Mouse (Mus musculus) regulatory T cell (primary cell): ENCODE results near the gene Tex29.
"Not testable (repeated sequence)": the region's sequence is repeated elsewhere in the genome, so short reads cannot be mapped to it uniquely, and the experiment has no call there.

Experiments
- in situ Hi-C: fragments of 300-600 bp; cut with MboI, MseI; formaldehyde crosslinking; loops from one replicate; pipeline ENCODE4 v1.15.1; 2025; ENCODE audit warnings: high pct_unique_total_duplicates

Gene Tex29

DNA sequence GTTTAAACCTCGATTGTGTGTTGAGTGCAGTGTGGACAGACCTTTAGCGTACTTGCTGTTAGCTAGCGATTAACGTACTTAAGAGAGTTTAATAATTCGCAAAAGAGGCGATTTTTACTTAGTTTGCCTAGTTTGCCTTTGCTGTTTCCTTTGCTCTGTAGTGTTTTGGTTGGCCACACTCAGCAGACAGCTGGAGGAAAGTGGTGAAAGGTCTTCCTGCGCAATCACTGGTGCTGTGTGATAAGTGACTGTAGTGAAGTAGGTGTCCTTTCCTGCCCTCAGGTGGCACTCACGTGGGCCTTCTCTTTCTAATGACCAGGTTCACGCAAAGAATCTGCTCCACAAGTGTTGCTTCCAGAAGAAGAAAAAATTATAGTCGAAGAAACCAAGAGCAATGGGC lies 9.1 kb upstream of the Tex29 start:
- in situ Hi-C loops: no loop called here

- in situ Hi-C loops: no loop called here
Observed at GRCm38 (mm10) chr8:11831939-11832338, 8.3 kb upstream of the Tex29 start.

GRCm38 (mm10) chr8:11833157-11833556 lies 7.1 kb upstream of the Tex29 start:
- in situ Hi-C loops: no loop called here

DNA sequence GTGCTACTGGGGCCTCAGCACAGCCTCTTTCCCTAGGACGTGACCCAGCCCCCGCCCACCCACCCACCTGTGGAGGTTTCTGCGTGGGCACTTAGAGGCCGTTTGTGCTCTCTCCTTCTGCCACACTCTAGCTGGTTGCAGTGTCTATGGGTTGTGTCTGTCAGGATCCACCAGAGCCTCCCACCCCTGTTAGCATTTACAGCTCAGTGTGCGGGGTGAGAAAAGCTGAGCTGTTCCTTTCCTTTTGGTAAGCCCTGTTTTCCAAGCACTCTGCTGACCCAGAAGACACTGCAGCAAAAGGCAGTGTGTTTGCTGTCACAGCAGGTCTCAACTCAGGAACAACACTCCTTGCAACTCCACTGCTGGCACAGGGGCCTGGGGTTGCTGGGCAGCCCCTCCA lies 6.1 kb upstream of the Tex29 start:
- in situ Hi-C loops: no loop called here

DNA sequence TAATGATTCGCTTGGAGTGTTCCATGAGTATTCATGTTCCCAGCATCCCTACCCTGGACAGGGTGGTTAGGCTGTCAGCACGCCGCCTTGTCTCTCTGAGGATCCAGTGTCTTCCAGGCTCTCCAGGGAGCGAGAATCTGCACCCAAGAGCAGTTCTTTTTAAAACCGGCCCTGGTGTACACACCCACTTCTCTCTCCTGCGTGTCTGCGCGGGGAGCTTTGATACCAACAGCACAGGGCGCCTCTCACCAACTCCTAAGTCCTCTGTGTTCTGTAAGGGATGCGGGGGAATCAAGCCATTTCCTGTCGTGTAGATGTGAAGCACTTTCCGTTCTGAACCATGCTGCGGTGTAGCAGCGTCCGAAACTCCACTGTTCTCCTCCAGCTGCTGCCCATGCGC lies 5.6 kb upstream of the Tex29 start:
- in situ Hi-C loops: no loop called here

DNA sequence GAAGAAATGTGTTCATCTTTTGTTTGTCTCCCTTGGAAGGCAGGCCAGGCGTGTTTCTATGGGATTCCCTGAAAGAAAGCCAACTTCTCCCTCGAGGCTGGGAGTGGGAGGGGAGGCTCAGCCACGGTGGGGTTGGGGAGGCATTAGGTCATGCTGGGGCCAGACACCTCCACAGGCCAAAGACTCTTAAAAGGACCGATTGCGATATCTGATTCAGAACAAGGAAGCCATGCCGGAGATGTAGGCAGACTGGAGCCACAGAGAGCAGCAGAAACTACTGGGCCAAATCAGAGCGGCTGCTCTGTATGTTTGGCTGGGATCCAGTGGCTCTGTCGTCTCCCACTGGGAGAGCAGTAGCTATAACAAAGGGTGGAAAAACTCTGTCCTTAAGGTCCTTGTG lies 1.3 kb downstream of the Tex29 start:
- in situ Hi-C loops: no loop called here

- in situ Hi-C loops: no loop called here
Observed at GRCm38 (mm10) chr8:11842757-11843156, 2.5 kb downstream of the Tex29 start.

DNA sequence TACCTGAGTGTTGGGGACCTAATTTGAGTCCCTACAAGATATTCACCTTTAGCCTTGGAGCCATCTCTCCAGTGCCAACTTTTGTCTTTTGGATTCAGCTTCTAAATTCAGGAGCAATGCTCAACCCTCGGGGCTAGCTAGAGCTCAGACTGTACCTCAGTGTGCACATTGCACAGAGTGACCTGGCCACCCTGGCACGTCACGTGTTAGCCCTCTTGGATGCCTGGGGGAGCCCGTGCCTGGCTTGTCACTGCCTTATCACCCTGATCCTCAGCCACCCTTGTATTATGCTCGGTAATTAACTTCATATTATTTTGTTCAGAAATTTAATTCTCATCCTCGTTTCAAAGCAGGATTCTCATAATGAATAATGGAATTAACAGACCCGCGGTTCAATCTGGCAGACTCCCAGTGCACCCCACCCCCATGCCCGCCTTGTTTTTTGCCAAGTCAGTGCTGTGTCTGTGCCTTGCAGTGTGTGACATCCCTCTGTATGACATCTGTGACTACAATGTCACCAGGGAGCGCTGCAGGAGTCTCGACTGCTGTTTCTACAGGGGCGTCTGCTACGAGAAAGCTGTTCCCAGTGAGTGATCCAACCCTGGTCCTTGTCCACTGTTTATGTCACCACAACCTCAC lies 3.5 kb downstream of the Tex29 start:
- in situ Hi-C loops: no loop called here

DNA sequence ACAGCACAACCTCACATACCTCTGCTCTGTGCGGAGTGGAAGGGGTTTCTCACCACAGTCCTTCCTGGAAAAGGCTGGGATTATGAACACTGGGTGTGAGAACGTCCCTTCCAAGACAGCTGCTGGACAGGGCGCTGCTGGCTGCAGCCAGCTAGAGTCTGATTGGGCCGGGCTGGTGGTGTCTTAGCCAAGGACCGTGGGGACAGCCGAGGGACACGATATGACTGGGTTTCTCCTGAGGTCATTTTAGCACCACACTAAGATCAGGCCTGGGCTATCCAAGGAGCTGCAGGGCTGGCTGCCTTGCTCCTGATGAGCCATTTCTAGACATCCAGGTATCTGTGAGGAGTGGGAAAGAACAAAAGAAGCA lies 4.0 kb downstream of the Tex29 start:
- in situ Hi-C loops: no loop called here

DNA sequence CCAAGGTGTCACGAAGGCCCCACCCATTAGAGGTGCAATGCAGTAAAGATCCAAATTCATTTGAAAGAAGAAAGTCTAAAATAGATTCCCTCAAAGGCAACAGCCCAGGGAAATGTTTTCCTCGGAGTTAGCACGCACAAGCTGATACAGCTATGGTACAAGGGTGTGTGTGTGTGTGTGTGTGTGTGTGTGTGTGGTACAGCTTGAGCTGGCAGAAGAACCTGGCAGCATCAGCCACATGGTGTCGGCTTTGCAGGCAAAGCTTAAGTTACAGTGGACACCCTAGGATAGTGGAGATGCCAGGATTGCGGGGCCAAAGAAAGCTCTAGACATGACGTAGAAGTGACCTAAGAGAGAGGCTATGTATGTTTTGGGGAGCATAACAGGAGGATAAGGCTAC lies 6.5 kb downstream of the Tex29 start:
- in situ Hi-C loops: no loop called here

DNA sequence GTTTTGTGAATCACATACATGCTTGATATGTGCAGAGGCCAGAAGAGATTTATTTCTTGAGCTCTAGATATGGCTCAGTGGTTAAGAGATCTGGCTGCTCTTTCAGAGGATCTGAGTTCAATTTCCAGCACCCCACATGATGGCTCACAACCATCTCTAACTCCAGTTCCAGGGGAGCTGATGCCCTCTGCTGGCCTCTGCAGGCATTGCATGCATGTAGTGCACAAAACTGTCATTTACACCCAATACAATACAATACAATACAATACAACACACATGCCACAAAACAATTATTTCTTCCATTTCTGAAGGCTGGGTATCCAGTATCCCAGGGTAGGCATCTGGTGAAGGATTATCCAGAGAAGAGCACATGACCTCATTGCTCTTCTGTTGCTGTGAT lies 27.6 kb downstream of the Tex29 start:
- in situ Hi-C loops: no loop called here

- in situ Hi-C loops: not testable (repeated sequence)
Observed at GRCm38 (mm10) chr8:11874227-11874626, 34.0 kb downstream of the Tex29 start.

- in situ Hi-C loops: no loop called here
Observed at GRCm38 (mm10) chr8:11884646-11885045, 44.4 kb downstream of the Tex29 start.

DNA sequence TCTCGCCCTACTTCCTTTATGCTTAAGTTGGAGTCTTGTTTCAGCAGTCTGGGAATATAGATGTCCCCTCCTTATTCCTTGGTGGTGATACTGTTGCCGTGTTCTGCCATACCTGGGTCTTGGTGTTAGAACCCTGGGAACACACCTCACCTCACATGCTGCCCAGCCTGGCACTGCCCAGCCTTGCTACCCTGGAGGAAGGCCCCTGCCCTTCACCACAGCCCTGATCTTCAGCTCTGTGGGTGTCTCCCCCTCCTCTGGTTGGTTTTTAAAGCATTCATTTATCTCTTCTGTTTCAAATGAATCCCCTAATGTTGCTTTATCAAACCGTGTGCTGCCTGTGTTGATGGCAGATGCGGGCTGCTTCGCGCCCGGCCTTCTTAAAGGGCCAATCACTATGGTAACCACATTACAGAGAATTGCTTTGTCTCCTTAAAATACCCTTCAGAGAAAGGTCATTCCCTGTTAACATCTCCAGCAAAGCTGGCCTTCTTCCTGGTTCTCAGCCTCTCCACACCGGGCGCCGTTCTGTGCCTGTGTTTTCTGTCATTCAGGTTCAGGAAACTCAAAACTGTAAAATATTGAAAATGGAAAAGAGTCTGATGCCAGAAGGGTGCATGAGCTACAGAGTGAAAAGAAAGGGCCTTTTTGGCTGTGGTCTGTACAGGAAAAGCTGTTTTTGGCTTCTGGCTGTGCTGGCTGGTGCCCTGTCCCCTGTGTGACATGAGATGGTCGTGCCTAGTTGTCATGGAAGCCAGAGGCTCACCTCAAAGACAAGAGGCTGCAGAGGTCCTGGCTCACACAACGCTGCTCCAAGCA lies 45.8 kb downstream of the Tex29 start:
- in situ Hi-C loops: no loop called here

DNA sequence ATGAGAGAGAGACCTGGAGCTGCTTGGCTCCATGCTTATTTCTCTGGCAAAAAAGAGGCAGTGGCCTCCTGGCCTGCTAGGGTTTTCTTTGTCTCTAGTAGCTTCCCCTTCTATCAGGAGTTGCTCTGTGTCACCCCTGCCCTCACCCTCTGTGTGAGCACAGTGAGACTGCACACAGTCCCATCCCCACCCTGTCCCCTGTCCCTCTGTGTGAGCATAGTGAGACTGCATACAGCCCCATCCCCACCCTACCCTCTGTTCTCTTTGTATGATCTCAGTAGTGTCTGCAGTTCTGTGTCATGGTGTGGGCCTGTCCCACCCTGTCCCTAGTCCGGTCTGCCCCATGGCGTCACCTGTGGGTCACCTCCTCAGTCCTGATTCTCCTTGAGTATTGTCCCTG lies 46.5 kb downstream of the Tex29 start:
- in situ Hi-C loops: no loop called here

GRCm38 (mm10) chr8:11889156-11890018 lies 49.1 kb downstream of the Tex29 start:
- in situ Hi-C loops: no loop called here

GRCm38 (mm10) chr8:11892756-11893155 lies 52.5 kb downstream of the Tex29 start:
- in situ Hi-C loops: no loop called here

DNA sequence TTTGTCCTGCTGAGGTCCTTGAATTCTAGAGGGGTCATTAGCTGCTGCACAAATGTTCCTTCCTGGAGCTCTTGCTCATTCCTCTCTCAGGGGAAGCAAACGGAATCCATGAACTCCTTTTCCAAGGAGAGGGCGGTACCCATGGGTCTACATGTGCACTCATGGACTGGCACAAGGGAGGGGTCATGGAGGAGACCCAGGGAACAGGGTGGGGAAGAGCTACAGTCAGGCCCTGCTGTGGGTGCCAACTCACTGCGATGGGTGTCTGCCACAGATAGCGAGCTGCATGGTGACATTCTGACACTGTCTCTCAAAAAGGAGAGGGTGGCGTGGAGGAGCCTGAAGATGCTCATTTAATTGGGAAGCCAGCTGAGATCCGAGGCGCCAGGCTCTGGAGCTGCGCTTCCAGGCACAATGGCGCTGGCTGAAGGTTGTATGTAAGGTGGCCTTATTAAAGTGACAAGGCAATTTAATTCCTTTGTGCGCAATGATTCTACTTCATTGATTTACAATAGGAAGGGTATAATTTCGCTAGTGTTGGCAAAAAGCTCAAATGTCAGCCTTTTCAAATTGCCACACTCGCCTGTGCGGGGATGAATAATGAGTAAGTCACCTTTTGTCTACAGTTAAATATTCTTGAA lies 55.9 kb downstream of the Tex29 start:
- in situ Hi-C loops: no loop called here

GRCm38 (mm10) chr8:11896677-11897076 lies 56.4 kb downstream of the Tex29 start:
- in situ Hi-C loops: no loop called here

DNA sequence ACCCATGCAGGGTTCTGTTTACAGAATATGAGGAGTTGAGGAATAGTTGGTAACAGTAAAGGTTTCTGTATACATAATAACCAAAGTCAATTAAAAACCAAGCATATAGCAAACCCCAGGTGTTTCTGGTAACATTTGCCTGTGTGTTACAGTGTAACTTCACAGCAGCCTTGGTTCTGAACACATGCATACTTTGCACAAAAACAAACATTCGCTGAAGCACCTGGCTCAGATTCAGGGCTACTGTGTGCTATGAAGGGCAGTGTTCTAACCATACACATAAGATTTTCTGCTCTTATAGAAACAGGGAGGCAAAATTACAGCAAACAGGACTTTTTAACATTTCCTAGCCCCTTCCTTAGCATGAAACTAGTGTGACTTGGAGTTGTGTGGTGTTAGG lies 58.5 kb downstream of the Tex29 start:
- in situ Hi-C loops: no loop called here
